Mouse (Mus musculus): Measurements from ENCODE around the gene En1. TPM values are rescaled to one million over a fixed set of nuclear protein-coding genes. Genes with fewer than 3 reads are reported as not detected.
A peak's percentile ranks its signal among the peaks of the same experiment; 100 is the strongest.

Gene En1
- 1.5 TPM in 2 replicates for polyA plus RNA-seq (2016; fragmentation: Nextera tagmentation; extraction: Ambion mirVana)

DNA sequence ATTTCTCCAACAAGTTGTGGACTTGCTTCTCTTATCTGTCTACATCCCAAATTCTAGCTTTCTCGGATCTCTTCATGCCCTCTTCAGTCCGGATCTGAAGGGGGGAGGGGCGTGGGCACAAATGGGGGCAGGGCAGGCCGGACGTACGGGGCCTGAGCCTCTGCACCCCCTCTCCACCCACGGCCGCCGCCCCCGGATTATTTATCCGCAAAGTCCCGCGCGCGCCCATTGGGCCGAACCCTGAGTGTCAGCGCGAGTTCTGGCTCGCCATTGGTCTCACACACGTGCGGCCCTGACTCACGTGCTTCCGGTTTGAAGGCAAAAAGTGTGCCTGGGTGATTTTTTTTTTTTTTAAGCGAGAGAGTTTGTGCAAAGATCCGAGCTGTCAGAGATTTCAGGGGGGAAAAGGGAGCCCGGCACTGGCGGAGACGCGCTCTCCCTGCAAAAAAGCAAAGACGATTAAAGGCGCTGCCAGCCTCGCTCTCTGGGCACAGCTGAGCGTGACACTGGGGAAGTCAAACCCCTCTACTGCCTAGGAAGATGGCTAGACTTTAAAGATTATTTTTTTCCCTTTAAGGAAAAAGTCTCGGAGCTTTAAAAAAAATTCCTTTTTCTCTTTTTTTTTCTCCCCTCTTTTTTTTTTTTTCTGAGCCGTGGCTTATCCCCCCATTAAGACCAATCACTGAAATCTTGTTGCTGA, at the start of gene En1:
Gene En1, plus strand, starts transcription at position 388 of the 700 bp plus-strand sequence.
- H3K27ac ChIP-seq: no peak within 1 kb of the TSS
- no peaks in the 10 kb centered on the region for H3K36me3 ChIP-seq
- peaks cover 83% of the 10 kb centered on the region for H3K27me3 ChIP-seq
- 1% methylated on average over 35 of the region's 35 CpGs for WGBS
- H3K9ac ChIP-seq: peak within 1 kb of the TSS; percentile 36
- peaks cover 9% of the 10 kb centered on the region; the same call in 1 of the 2 replicates for H3K4me1 ChIP-seq
- ATAC-seq (ENCODE audit: insufficient number of reproducible peaks, insufficient read depth, low FRiP score, low TSS enrichment): no peak
- H3K9me3 ChIP-seq: no peaks in the 10 kb centered on the region
- H3K4me2 ChIP-seq (replicated peaks): peak within 1 kb of the TSS; percentile 75
- H3K4me3 ChIP-seq: peak within 1 kb of the TSS; percentile 44

GRCm38 (mm10) chr1:120556926-120557846, 45.0 kb upstream of the En1 start:
- no peaks in the 10 kb centered on the region for H3K4me1 ChIP-seq
- no peak overlapping the region for H3K27ac ChIP-seq
- H3K27me3 ChIP-seq: no peaks in the 10 kb centered on the region
- no peak overlapping the region for H3K9ac ChIP-seq
- ATAC-seq (ENCODE audit: insufficient number of reproducible peaks, insufficient read depth, low FRiP score, low TSS enrichment): no peak
- H3K4me2 ChIP-seq (replicated peaks): no peak overlapping the region
- H3K36me3 ChIP-seq: no peaks in the 10 kb centered on the region
- H3K9me3 ChIP-seq: no peaks in the 10 kb centered on the region
- WGBS: 82% methylated on average over 15 of the region's 15 CpGs
- no peak overlapping the region for H3K4me3 ChIP-seq

DNA sequence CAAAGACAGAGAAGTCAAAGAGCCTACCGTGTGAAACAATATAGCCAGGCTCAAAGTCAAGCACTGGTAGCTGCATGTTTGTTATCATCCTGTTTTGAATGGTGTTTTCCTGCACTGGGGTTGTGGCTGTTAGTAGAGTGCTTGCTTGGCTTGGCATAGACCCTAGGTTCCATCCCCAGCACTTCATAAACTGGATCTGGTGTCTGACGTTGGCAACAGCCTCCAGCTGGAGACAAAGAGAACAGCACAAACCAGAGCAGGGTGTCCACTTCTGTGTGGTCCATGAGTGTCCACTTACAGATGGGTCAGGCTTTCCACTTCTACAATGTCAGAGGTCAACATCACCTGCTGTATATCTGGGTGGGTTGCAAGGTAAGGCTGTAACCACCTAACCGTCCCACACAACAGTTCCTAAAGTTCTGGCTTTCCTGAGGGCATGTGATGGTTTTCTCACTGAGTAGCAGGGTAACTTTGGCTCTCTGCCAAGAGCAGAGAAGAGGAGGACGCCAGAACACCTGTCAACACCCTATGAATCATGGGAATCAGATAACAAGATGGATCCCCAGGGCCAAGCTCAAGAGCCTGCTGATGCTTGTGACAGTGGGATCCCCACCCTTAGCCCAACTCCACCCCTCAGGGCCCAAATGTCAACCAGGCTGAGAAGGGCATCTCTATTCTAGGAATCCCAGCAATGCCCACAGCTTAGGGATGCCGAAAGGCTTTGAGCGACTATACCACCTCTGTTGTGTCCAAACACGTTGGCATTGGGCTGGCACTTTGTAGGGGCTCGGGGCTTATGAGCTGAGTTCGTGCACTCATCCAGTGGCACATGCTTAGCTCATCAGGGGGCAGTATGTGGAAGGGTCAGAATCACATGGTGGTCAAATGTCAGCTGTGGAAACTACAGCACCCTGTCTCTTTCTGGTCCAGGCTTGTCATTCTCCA, 43.6 kb upstream of the En1 start:
- no peaks in the 10 kb centered on the region for H3K9me3 ChIP-seq
- ATAC-seq (ENCODE audit: insufficient number of reproducible peaks, insufficient read depth, low FRiP score, low TSS enrichment): no peak; the same call in 1 of the 2 replicates

DNA sequence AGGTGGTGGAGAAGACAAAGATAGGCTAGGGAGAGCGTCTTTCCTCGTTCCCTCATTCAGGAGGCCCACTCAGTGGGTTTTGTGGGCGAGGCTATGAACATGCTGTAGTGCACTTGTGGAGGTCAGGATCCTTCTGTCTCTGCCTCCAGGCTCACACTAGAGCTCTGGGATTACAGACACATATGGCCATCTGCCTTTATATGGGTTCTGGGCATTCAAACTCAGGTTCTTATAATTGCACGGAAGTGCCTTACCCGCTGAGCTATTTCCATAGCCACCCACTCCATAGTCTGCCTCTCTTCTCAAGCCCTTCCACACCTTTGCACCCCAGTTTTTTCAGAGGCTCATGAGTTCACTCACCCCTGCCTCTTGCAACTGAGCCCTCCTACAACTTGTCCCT, 42.3 kb upstream of the En1 start:
- Histone ChIP-seq H3K4me2 (replicated peaks) (no peak overlapping the region), H3K27ac (no peak overlapping the region)
- WGBS: 89% methylated on average over 5 of the region's 5 CpGs

More for the DNA sequence above, 43.6 kb upstream of the En1 start:
- Histone ChIP-seq H3K4me1 (no peaks in the 10 kb centered on the region), H3K27me3 (no peaks in the 10 kb centered on the region), H3K27ac (no peak overlapping the region), H3K4me2 (replicated peaks) (no peak overlapping the region), H3K4me3 (no peak overlapping the region), H3K9ac (no peak overlapping the region), H3K36me3 (no peaks in the 10 kb centered on the region)
- 75% methylated on average over 9 of the region's 9 CpGs for WGBS

GRCm38 (mm10) chr1:120581306-120581705, 20.9 kb upstream of the En1 start:
- 53% methylated on average over 4 of the region's 4 CpGs for WGBS
- Histone ChIP-seq H3K36me3 (no peaks in the 10 kb centered on the region), H3K9me3 (no peaks in the 10 kb centered on the region), H3K4me2 (replicated peaks) (no peak overlapping the region), H3K27me3 (peaks cover 18% of the 10 kb centered on the region), H3K4me3 (no peak overlapping the region), H3K9ac (no peak overlapping the region), H3K27ac (no peak overlapping the region), H3K4me1 (no peaks in the 10 kb centered on the region)
- ATAC-seq (ENCODE audit: insufficient number of reproducible peaks, insufficient read depth, low FRiP score, low TSS enrichment): no peak

More for the DNA sequence above, 42.3 kb upstream of the En1 start:
- no peaks in the 10 kb centered on the region for H3K4me1 ChIP-seq
- H3K9me3 ChIP-seq: no peaks in the 10 kb centered on the region
- no peaks in the 10 kb centered on the region for H3K27me3 ChIP-seq
- no peak overlapping the region for H3K9ac ChIP-seq
- no peak overlapping the region for H3K4me3 ChIP-seq
- H3K36me3 ChIP-seq: no peaks in the 10 kb centered on the region
- ATAC-seq (ENCODE audit: insufficient number of reproducible peaks, insufficient read depth, low FRiP score, low TSS enrichment): no peak

DNA sequence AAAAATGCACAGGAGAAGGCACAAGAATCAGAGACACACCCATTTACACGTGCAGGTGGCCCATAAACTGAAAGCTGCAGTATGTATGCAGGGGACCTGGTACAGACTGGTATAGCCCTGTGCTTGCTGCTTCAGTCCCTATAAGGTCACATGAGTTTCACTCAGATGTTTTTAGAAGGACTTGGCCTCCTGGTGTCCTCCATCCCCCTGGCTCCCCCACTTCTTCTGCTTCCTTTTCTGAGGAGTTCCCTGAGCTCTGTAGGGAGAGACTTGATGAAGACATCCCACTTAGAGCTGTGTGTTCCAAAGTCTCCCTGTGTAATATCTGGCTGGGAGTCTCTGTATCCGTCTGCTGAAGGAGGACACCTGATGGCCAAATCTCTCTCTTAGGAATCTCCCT, 16.7 kb upstream of the En1 start:
- Histone ChIP-seq H3K27me3 (peaks cover 33% of the 10 kb centered on the region), H3K27ac (no peak overlapping the region), H3K4me3 (no peak overlapping the region), H3K4me1 (no peaks in the 10 kb centered on the region), H3K9ac (no peak overlapping the region), H3K36me3 (no peaks in the 10 kb centered on the region), H3K9me3 (no peaks in the 10 kb centered on the region), H3K4me2 (replicated peaks) (no peak overlapping the region)
- 31% methylated on average over 2 of the region's 2 CpGs for WGBS
- no peak for ATAC-seq (ENCODE audit: insufficient number of reproducible peaks, insufficient read depth, low FRiP score, low TSS enrichment)

- H3K4me3 ChIP-seq: no peak overlapping the region
- H3K4me1 ChIP-seq: no peaks in the 10 kb centered on the region
- no peak overlapping the region for H3K4me2 ChIP-seq (replicated peaks)
- no peaks in the 10 kb centered on the region for H3K9me3 ChIP-seq
- H3K27ac ChIP-seq: no peak overlapping the region
- no peak overlapping the region for H3K9ac ChIP-seq
- peaks cover 41% of the 10 kb centered on the region for H3K27me3 ChIP-seq
- no peak for ATAC-seq (ENCODE audit: insufficient number of reproducible peaks, insufficient read depth, low FRiP score, low TSS enrichment)
- 11% methylated on average over 7 of the region's 7 CpGs for WGBS
- no peaks in the 10 kb centered on the region for H3K36me3 ChIP-seq
These were observed 15.6 kb upstream of the En1 start for GRCm38 (mm10) chr1:120586500-120587110.

DNA sequence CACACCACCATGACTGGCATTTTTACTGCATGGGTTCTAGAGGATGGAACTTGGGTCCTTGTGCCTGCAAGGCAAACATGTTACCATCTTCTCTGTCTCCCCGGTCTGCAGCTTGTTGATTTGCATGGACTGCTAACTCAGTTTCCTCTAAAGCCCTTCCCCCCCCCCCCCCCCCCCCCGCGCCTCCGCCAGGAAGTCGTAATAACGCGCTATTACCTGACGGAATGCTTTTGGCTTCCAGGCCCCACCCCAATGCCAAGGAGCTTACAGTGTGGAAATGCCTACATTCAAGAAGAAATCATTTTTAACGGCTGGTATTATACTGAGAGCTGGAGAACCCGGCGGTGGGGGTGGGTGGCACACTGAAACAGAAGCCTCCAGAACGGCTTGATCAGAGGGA, 14.8 kb upstream of the En1 start:
- H3K4me2 ChIP-seq (replicated peaks): no peak overlapping the region
- no peaks in the 10 kb centered on the region for H3K4me1 ChIP-seq
- H3K9ac ChIP-seq: no peak overlapping the region
- no peak for ATAC-seq (ENCODE audit: insufficient number of reproducible peaks, insufficient read depth, low FRiP score, low TSS enrichment)
- no peak overlapping the region for H3K27ac ChIP-seq
- H3K9me3 ChIP-seq: no peaks in the 10 kb centered on the region
- no peak overlapping the region for H3K4me3 ChIP-seq
- WGBS: 58% methylated on average over 10 of the region's 12 CpGs
- H3K27me3 ChIP-seq: peaks cover 42% of the 10 kb centered on the region
- no peaks in the 10 kb centered on the region for H3K36me3 ChIP-seq

GRCm38 (mm10) chr1:120587960-120588359, 14.3 kb upstream of the En1 start:
- Histone ChIP-seq H3K9me3 (no peaks in the 10 kb centered on the region), H3K27me3 (peaks cover 48% of the 10 kb centered on the region), H3K36me3 (no peaks in the 10 kb centered on the region), H3K4me3 (no peak overlapping the region), H3K4me2 (replicated peaks) (no peak overlapping the region), H3K9ac (no peak overlapping the region), H3K27ac (no peak overlapping the region), H3K4me1 (no peaks in the 10 kb centered on the region)
- ATAC-seq (ENCODE audit: insufficient number of reproducible peaks, insufficient read depth, low FRiP score, low TSS enrichment): no peak
- WGBS: 77% methylated on average over 4 of the region's 4 CpGs

DNA sequence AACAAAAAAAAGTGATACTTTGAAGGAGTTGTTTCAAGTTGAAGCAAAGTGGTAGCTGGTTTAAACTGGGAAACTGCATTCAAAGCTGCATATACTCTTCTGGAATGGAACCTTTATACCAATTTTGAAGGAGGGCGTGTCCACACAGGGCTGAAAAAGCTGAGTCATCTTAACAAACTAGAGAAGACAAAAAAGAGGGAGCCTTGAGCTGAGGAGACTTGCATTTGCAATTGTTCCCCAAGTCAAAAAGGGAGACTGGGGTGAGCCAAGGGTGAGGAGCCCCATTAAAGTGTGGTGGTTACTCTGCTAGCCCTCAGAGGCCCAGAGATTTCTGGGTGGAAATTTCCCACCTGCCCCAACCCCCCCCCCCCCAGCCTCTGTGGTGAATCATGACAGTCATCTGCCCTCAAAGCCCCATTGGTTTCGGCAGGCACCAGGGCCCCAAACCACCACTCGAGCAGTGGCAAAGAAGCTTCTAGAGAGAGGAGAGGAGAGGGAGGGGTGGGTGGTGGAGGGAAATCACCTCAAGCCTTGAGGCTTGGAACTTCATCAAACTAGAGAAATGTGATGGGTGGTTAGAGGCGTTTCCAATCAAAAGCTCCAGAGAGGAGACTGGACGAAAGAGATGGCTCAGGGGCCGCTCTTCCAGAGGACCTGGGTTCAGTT, 13.7 kb upstream of the En1 start:
- no peak overlapping the region for H3K4me2 ChIP-seq (replicated peaks)
- 76% methylated on average over 6 of the region's 6 CpGs for WGBS
- H3K9ac ChIP-seq: no peak overlapping the region
- ATAC-seq (ENCODE audit: insufficient number of reproducible peaks, insufficient read depth, low FRiP score, low TSS enrichment): no peak
- H3K4me3 ChIP-seq: no peak overlapping the region
- H3K36me3 ChIP-seq: no peaks in the 10 kb centered on the region
- no peak overlapping the region for H3K27ac ChIP-seq
- H3K4me1 ChIP-seq: no peaks in the 10 kb centered on the region
- H3K27me3 ChIP-seq: peaks cover 53% of the 10 kb centered on the region
- no peaks in the 10 kb centered on the region for H3K9me3 ChIP-seq

Measured in embryonic facial prominence, embryonic 12.5 days (tissue).